Mouse (Mus musculus) embryo, embryonic 9.5 days (tissue): Measurements from ENCODE around the gene Rps6ka4.

Experiments used
- DNase-seq: peaks from one replicate; pipeline ENCODE4 v3.0.0-alpha.2; 2017; ENCODE audit errors: extremely low spot score

The Rps6ka4 gene

DNA sequence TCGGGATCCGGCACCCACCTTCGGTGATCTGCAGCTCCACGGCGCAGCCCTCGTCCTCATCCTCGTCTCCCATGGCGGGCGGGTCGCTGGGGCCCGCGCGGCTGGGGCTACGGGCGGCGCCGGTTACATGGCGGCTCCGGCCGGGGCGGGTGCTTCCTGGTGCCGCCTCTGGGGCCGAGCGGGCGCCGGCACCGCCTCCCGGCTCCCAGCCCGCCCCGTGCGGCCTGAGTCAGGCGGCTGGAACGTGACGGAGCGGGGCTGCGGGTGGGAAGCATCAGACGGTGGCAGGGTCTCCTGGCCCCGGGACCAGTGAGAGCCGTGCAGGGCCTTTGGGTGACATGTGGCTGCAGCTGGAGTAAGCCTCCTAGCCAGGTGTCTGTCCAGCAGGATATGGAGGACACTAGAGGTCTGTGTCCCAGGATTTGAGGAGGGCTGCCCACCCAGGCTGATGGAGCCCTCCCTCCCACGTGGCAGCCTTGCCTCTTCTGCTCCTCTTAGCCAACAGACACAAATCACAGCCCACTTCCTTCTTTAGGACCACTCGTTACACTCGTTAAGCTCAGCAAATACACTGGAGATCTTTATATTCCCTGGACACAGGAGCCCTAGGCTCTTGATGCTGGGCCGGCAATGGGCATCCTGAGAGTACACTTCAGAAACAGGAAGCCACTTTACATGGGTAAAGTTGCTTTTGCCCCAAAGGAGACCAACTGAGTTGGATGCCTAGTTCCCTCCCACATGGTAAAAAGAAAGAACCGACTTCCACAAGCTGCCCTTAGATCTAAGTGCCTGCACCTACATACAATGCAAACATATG is at the start of gene Rps6ka4:
Gene Rps6ka4 (minus strand): TSS at position 162 of the 817 bp plus-strand sequence.
- DNase-seq = peak; percentile 49

- DNase-seq = no peak
These were observed 37.5 kb upstream of the Rps6ka4 start for GRCm38 (mm10) chr19:6877965-6878364.

DNA sequence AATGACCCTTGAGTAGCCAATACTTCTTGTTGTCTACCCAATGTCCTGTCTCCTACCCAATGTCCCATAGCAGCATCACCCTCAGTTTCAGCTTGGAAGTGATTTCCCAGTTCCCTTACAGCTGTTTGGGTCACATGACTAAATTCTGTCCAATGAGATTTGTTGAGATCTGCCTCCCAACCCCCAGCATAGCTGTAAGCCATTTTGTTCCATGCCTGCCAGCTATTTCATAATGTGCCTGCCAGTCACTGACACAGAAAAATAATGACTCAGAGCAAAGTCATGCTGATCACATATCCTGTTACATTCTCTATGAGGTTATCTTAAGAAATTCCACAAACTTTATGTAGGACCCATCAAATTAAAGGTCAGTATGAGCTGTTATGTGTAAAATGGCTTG is 36.4 kb upstream of the Rps6ka4 start:
- no peak for DNase-seq

DNA sequence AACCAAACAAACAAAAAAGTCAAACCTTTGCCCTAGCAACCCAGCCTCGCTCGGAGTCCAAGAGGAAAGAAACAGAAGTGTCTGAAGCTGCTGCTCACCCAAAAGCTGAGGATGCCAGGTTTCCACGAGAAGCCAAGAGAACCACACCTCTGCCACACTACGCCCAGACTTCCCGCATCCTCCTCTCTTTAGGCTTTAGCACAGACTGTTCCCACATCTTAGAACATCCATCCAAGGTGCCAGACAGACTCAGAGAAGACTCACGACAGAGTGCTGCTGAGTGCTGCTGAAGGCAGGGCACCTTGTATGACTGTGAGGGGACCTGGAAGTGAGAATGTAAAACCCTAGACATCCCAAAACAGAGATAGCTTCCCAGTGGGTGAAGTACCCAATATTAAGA is 35.4 kb upstream of the Rps6ka4 start:
- DNase-seq = no peak

DNA sequence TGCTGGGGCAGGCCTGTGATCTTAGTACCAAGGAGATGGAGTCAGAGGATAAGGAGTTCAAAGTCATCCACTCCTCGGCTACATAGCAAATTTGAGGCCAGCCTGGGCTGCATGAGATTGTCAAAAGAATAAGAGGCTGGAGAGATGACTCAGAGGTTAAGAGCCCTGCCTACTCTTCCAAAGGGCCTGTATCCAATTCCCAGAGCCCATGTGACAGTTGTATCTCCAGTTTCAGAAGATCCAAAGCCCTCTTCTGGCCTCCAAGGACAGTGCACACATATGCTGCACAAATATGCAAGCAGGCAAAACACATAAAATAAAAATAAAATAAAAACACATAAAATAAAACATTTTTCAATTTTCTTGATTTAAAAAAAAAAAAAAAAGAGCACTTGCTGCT is 33.8 kb upstream of the Rps6ka4 start:
- no peak for DNase-seq

DNA sequence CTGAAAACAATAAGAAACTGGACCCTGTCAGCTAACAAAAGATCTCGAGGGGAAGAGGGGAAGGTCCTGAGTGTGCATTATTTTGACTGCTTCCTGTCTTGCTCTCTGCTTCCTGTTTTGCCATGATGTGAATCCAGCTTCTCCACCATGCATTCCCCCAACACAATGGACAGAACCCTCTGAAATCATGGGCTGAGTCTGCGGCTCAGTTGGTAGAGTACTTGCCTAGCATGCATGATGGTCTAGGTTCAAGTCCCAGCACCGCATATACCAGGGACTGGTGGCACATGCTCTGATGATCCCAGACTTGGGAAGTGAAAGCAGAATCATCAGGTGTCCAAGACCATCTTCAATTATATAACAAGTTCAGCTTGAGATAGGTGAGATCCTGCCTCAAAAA is 32.3 kb upstream of the Rps6ka4 start:
- no peak for DNase-seq

- DNase-seq = peak; percentile 37
These were observed 31.3 kb upstream of the Rps6ka4 start for GRCm38 (mm10) chr19:6871574-6872271.

GRCm38 (mm10) chr19:6869355-6869754 is 28.9 kb upstream of the Rps6ka4 start:
- no peak for DNase-seq

DNA sequence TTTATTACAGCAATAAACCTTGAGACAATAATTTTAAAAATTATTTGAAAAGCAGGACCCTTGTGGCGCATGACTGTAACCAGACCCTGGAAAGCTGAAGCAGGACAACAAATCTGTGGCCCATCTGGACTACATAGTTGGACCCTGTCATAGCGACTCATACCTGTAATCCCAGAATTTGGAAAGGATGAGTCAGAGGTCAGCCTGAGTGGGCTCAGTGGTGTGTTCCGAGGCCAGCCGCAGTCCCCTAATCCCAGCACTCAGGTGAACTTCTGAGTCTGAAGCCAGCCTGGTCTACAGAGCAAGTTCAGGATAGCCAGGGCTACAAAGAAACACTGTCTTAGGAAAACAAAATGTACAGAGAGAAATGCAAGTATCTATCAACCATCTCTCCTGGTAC is 21.0 kb upstream of the Rps6ka4 start:
- no peak for DNase-seq

DNA sequence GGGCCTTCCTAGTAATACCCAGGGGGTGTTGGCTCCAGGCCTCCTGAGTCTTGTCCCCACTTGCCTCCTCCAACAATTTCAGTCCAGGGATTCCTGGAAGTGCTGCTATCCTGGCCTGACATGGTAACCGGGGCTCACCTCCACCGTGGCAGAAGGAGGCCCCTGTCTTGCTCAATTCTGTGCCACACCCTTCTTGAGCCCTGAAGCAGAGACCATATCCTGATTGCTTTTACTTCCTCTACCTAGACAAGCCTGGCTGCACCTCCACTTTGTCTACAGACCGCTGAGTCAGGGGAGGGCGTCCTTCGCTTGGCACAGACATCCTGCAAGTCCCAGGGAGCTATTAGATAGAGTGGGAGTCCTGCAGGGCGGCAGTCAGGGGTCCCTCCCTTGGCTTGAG is 20.3 kb upstream of the Rps6ka4 start:
- no peak for DNase-seq

GRCm38 (mm10) chr19:6859971-6860370 is 19.5 kb upstream of the Rps6ka4 start:
- DNase-seq = no peak

- no peak for DNase-seq
These were observed 18.7 kb upstream of the Rps6ka4 start for GRCm38 (mm10) chr19:6859032-6859651.

DNA sequence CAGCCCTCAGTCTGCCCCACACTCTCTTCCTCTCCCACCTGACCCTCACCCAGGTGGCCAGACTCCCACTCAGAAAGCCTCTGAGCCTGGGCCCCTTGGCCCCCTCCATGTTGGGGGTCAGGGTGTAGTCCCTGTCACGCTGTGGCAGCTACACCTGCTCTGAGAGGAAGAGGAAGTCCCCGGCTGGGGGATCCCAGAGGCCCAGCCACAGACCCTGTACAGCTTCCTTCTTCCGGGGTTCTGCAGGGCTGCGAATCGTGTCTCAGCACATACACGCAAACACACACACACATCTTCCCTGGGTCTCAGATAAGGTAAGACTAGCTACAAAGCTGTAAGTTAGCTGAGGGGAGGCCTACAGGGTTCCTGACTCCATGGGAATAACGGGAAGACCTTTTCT is 17.6 kb upstream of the Rps6ka4 start, which contains the start of gene Ccdc88b:
Gene Ccdc88b (minus strand): TSS at position 181 of the 400 bp plus-strand sequence.
- no peak for DNase-seq

DNA sequence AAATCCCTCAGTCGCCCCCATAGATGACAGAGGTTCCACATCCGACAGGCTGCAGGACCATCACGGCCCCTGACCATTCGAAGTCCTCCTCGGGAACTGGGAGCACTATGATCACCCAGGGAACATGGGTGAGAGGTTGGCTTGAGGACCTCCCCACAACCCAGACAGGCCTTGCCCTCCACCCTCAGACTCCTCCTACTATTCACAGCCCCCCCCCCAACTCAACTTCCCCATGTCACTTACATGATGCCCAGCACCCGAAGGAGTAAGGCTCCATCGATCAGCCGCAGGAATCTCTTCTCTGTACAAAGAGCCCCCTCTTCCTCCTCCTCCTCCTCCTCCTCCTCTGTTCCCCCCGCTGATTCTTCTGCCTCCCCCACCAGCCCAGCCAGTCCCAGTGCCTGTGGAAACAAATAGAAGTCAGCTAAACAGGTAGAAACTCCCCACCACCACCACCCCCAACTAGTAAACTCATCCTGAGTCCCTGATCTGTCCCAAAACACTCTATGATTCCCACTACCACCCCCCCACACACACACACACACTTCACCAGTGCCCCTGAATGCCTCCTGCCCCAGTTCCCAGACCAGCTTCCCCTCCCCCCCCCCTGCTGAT is 17.1 kb upstream of the Rps6ka4 start:
- no peak for DNase-seq

- DNase-seq = no peak
These were observed 16.5 kb upstream of the Rps6ka4 start for GRCm38 (mm10) chr19:6857003-6857360.

GRCm38 (mm10) chr19:6856281-6857002 is 16.0 kb upstream of the Rps6ka4 start:
- DNase-seq = peak; percentile 37

DNA sequence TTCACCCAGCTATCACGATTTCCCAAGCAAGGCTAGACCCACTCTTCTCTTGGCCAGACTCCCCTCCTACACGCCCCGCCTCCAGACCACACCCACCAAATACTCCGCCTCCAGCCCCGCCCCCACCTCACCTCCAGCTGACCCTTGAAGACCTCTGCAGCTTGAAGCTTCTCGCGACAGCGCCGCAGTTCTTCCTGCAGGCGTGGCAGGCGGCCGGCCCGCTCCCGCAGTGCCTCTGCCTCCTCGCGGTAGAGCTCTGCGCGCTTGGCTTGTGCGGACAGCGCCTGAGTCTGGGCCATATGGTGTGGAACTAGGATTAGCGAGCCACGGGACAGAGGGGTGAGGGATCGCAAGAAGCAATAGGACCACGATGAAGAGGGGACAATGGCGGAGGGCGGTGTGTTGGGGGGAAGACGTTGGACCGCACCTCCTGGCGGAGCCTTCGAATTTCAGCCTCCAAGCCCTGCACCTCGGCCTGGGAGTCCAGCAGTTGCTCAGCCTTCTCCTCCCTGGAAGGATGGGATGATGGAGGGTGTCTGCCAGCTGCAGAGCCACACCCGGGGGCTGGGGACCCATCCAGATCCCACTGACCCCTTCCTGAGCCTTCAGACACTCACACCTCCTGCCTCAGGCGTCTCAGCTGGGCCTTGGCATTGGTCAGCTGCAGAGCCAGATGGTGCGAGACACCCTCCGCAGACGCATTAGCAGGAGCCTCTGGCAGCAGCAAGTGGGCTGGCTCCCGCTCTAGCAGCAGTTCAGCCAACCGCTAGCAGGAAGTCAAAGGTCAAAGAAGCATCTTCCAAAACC is 15.0 kb upstream of the Rps6ka4 start:
- peak; percentile 88 for DNase-seq

- no peak for DNase-seq
These were observed 14.2 kb upstream of the Rps6ka4 start for GRCm38 (mm10) chr19:6854658-6855057.

- no peak for DNase-seq
These were observed 13.5 kb upstream of the Rps6ka4 start for GRCm38 (mm10) chr19:6853903-6854302.

DNA sequence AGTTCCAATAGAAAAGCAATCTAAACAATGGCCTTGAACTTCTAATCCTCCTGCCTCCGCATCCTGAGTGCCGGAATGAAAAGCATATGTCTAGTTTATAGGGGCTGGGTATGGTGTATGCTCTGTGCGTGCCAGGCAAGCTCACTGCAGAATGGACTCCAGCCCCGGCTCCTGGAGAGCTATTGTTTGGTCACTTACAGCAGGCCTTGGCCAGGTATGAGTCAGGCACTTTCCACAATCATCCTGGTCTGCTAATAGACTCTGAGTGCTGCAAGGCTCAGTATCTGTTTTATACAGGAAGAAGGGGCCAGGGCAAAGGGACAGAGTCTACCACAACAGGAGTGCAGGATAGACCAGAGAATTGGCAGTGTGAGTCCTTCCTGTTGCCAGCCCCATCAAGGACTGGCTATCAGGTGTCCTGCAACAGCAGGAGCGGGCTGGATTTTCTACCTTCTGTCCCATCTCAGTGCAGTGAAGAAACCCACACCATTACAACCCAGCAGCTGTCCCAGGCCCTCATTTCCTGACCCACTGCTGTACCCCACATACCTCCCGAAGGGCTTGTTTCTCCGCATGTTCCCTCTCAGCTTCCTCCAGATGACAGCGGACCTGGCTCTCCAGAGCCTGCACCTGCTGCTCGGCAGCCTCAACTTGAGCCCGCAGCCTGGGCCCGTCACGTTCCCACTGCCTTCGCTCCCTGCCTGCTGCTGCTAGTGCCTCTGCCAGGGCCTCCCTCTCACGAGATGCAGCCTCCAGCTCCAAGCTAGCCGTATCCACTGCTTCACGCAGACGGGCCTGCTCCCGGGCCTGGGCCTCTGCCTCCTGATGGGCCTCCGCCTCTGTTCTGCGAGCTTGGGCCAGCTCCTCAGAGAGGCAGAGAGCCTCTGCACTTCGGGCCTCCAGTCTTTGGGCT is 12.2 kb upstream of the Rps6ka4 start:
- DNase-seq = no peak
